Mouse (Mus musculus) hindlimb bud, embryonic 11.5 days (tissue): ENCODE results near the gene Rps2.

ENCODE experiments used
- DNase-seq: peaks from one replicate; pipeline ENCODE4 v3.0.0-alpha.2; 2012; ENCODE audit warnings: low read depth, low spot score; ENCODE audit errors: extremely low spot score

The Rps2 gene

DNA sequence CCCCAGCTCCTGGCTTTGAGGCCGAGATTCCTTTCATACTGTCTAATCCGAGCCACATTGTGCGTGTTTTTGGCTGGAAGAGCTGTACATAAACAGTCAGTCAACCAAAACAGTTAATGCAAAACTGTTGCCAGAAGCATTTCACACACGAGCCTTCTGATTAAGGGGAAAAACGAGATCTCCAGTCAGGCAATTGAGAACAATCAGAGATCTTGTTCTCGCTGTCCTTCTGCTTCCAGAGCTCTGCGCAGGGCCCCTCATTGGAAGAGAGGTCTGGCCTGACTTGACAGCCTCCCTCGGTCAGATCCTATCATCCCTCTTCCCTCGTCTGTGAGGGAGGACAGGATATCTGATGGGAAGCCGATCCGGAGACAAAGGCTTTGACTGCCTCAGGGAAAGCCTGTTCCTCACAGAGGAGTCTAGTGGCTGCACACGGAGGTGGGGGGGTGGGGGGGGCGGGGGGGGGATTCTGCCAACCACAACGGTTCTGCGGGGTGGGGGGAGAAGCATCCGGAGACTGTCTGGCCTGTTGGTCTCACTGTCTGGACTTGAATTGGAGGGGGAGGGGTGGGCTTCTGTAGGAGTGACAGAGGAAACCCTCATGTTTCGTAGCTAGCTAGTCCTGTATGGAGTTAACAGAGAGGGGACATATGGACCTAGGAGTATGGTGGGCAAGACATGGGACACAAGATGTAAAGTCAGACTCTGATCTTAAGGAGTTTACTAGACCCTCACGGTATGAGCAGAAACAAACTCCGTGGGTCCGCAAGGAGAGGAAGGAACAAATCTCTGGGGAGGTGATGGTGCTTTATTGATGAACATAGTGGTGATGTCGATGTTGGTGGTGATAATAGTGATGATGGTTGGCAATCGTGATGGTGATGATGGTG lies 47.3 kb downstream of the Rps2 start:
- no peak for DNase-seq

DNA sequence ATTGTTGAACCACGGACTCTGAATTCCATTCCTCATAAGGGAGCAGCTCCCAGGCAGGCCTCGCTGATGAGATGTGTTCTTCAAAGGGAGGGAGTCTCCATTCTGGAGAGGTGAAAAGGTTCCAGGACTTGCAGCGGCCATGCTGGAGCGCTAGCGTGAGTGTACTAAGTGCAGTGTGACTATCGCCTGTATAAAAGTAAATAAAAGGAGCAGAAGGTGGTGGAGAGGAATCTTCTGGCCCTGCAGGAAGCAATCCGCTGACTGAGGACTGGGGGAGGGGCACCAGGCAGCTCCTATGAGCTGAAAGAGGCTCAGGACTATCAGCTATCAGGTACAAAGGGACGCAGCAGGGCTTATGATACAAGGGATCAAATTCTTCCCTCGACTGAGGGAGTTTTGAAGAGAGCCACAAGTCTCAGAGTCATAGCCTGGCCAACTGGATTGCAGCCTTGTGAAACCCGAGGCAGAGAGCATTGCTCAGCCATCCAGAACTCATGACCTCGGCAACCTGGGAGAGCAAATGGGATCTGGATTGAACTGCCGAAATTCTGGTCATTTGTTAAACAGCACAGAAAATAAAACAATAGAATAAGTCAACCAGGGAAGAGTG lies 48.5 kb downstream of the Rps2 start:
- DNase-seq, result no peak

DNA sequence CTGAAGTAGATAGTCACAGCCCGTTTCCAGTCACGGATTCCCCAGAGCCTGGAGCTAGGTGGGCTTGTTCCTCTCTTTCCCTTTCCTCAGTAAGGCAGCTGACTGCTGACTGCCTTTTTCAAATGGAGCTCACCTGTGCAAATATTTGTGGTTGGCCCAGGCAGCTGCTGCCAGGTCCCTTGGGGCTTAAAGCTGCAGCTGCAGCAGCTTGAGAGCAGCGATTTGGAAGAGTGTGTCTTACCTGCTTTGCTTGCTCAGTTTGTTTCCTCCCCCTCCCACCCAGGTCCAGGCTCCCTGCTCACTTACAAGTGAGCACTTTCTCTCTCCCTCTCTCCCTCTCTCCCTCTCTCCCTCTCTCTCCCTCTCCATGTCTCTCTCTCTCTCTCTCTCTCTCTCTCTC lies 51.2 kb downstream of the Rps2 start:
- no peak for DNase-seq
